Mouse (Mus musculus) stomach, postnatal 0 days (tissue): ENCODE data around the gene Pex1. TPM values are rescaled to one million over a fixed set of nuclear protein-coding genes. Genes with fewer than 3 reads are reported as not detected.

Experiments
- ATAC-seq: fragments of 200-750 bp; cut with Nextera tagmentation; 2 replicates; pipeline ENCODE4 v1.8.0; 2017; ENCODE audit not compliant: low FRiP score, low TSS enrichment
- DNase-seq: peaks from one replicate; pipeline ENCODE4 v3.0.0-alpha.2; 2016; ENCODE audit warnings: low spot score
- H3K27ac ChIP-seq: fragments of 300-500 bp; sonication (generic); replicated peaks from 2 replicates; pipeline ENCODE4 v1.5.1; 2014; ENCODE audit warnings: mild to moderate bottlenecking, control low read depth
- H3K27me3 ChIP-seq: fragments of 300-500 bp; sonication (generic); 2 replicates; pipeline ENCODE4 v1.6.1; 2014; ENCODE audit warnings: low read length; ENCODE audit not compliant: control insufficient read depth, insufficient read depth
- H3K36me3 ChIP-seq: fragments of 300-500 bp; sonication (generic); 2 replicates; pipeline ENCODE4 v1.6.1; 2014; ENCODE audit warnings: low read length, mixed read lengths; ENCODE audit not compliant: control insufficient read depth, insufficient read depth
- H3K4me1 ChIP-seq: fragments of 300-500 bp; sonication (generic); replicated peaks from 2 replicates; pipeline ENCODE4 v1.6.1; 2014; ENCODE audit warnings: antibody characterized with exemption; ENCODE audit not compliant: control insufficient read depth, insufficient read depth
- H3K4me2 ChIP-seq: fragments of 300-500 bp; sonication (generic); replicated peaks from 2 replicates; pipeline ENCODE4 v1.6.1; 2014; ENCODE audit warnings: low read depth, mild to moderate bottlenecking, control low read depth, moderate library complexity
- H3K4me3 ChIP-seq: fragments of 300-500 bp; sonication (generic); 2 replicates; pipeline ENCODE4 v1.5.1; 2014; ENCODE audit warnings: low read depth, low read length, control low read depth
- H3K9ac ChIP-seq: fragments of 300-500 bp; sonication (generic); 2 replicates; pipeline ENCODE4 v1.6.1; 2014; ENCODE audit warnings: mild to moderate bottlenecking, low read length, control low read depth, mixed read lengths
- H3K9me3 ChIP-seq: fragments of 300-500 bp; sonication (generic); 2 replicates; pipeline ENCODE4 v1.6.1; 2016; ENCODE audit warnings: low read length; ENCODE audit not compliant: control insufficient read depth
- CTCF ChIP-seq: IDR thresholded peaks from 2 replicates; pipeline ENCODE4 v1.5.1; 2016; ENCODE audit warnings: antibody characterized with exemption, low read depth, mild to moderate bottlenecking, moderate library complexity
- EP300 ChIP-seq: optimal IDR thresholded peaks from 2 replicates; pipeline ENCODE3; 2016; ENCODE audit warnings: antibody characterized with exemption
- WGBS: fragments of 180-500 bp; shearing (Covaris S2); extraction: QIAGEN DNeasy Blood & Tissue Kit; methylation state at CpG from one replicate; pipeline ENCODE4 v1.1.7; 2014; 5-methylcytosine and 5-hydroxymethylcytosine counted together
- polyA plus RNA-seq: library from polyadenylated mRNA; unstranded; fragments of >200 nt; fragmentation: Nextera tagmentation; extraction: Ambion mirVana; gene quantifications from 2 replicates; pipeline ENCODE4 v1.2.1, GENCODE M21; 2015

The Pex1 gene
- polyA plus RNA-seq, 1 experiment from 2014 or later = 8.7 TPM

- 66% methylated on average over 6 of the region's 6 CpGs for WGBS
- Histone ChIP-seq H3K9me3 (no peaks in the 10 kb centered on the region), H3K27ac (no peak overlapping the region), H3K27me3 (no peaks in the 10 kb centered on the region), H3K4me2 (no peak overlapping the region), H3K36me3 (peaks cover 11% of the 10 kb centered on the region), H3K4me3 (no peak overlapping the region), H3K4me1 (no peaks in the 10 kb centered on the region), H3K9ac (no peak overlapping the region)
- ATAC-seq (no peak), DNase-seq (no peak)
- TF ChIP-seq EP300 = no peak
- TF ChIP-seq CTCF = no peak
Measured at GRCm38 (mm10) chr5:3645326-3645725, 49.5 kb downstream of the Pex1 start.

- no peak for DNase-seq
- Histone ChIP-seq H3K9me3 (no peaks in the 10 kb centered on the region), H3K4me2 (peak overlapping the region; percentile 65), H3K27me3 (no peaks in the 10 kb centered on the region), H3K4me1 (no peaks in the 10 kb centered on the region), H3K4me3 (peak overlapping the region; percentile 97), H3K36me3 (peaks cover 7% of the 10 kb centered on the region; the same call in 1 of the 2 replicates), H3K9ac (0 out of 2 replicates have a peak overlapping the region, but pooled peaks have one; percentile 28), H3K27ac (no peak overlapping the region)
- no peak for TF ChIP-seq EP300
- no peak for TF ChIP-seq CTCF
- ATAC-seq = no peak
- 10% methylated on average over 6 of the region's 6 CpGs for WGBS
Measured at GRCm38 (mm10) chr5:3646539-3646938, 50.7 kb downstream of the Pex1 start.

GRCm38 (mm10) chr5:3646991-3647707 lies 51.3 kb downstream of the Pex1 start:
- peak; percentile 81 for ATAC-seq
- peak overlapping the region; percentile 72 for H3K9ac ChIP-seq

GRCm38 (mm10) chr5:3647708-3648121 lies 51.8 kb downstream of the Pex1 start:
- WGBS = under 1% methylated on average over 45 of the region's 46 CpGs
- DNase-seq (peak; percentile 93), ATAC-seq (peak; percentile 97)
- Histone ChIP-seq H3K27me3 (no peaks in the 10 kb centered on the region), H3K4me1 (no peaks in the 10 kb centered on the region), H3K9me3 (no peaks in the 10 kb centered on the region), H3K27ac (peak overlapping the region; percentile 96), H3K36me3 (0 out of 2 replicates have a peak, but pooled peaks cover 4% of the 10 kb centered on the region), H3K9ac (peak overlapping the region; percentile 72), H3K4me3 (peak overlapping the region; percentile 97), H3K4me2 (peak overlapping the region; percentile 65)
- TF ChIP-seq CTCF (peak; percentile 34; the same call in 1 of the 2 replicates), EP300 (no peak)

More at GRCm38 (mm10) chr5:3646991-3647707, 51.3 kb downstream of the Pex1 start:
- peak overlapping the region; percentile 96 for H3K27ac ChIP-seq
- H3K36me3 ChIP-seq = 0 out of 2 replicates have a peak, but pooled peaks cover 4% of the 10 kb centered on the region
- no peaks in the 10 kb centered on the region for H3K27me3 ChIP-seq
- under 1% methylated on average over 50 of the region's 60 CpGs for WGBS
- no peak for TF ChIP-seq EP300
- TF ChIP-seq CTCF = peak; percentile 78
- H3K9me3 ChIP-seq = no peaks in the 10 kb centered on the region
- peak overlapping the region; percentile 97 for H3K4me3 ChIP-seq
- no peaks in the 10 kb centered on the region for H3K4me1 ChIP-seq
- DNase-seq = peak; percentile 62
- H3K4me2 ChIP-seq = peak overlapping the region; percentile 65

DNA sequence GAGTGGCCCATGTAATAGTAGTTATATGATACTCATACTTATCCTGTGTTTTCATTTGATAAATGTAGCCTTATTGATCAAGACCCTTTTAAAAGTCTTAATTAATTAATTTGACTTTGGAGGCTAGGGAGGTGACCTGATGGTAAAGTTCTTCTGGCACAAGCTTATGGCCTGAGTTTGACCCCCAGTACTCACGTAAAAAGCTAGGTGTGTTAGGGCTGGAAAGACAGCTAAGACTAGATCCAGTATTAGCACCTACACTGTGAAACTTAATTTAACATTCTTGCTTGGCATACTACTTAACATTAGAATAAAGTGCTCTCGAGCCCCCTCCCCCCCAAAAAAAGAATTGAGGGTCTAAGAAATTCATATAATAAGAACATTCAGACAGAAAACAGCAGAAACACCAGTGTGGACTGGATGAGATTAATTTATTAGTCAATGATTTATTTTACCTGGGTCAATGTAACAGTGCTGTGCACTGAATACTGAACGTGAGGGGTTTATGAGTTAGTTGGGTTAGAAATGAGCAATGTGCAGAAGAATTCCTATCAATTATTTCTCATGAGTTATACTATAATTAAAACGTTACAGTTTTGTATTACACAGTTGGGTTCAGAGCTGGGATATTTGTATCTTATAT lies 52.5 kb downstream of the Pex1 start:
- Histone ChIP-seq H3K36me3 (0 out of 2 replicates have a peak, but pooled peaks cover 2% of the 10 kb centered on the region), H3K9ac (no peak overlapping the region), H3K9me3 (no peaks in the 10 kb centered on the region), H3K4me1 (no peaks in the 10 kb centered on the region), H3K27ac (no peak overlapping the region), H3K27me3 (no peaks in the 10 kb centered on the region), H3K4me3 (peak overlapping the region; percentile 97; the same call in 1 of the 2 replicates), H3K4me2 (peak overlapping the region; percentile 11; the same call in 1 of the 2 replicates)
- no peak; the same call in 1 of the 2 replicates for ATAC-seq
- no peak for DNase-seq
- WGBS = 41% methylated on average over 4 of the region's 4 CpGs
- TF ChIP-seq EP300 (no peak), CTCF (no peak)
